Mouse (Mus musculus) stomach, postnatal 0 days (tissue): ENCODE measurements around the gene 2210408I21Rik. TPM values are rescaled to one million over a fixed set of nuclear protein-coding genes. Genes with fewer than 3 reads are reported as not detected.

ENCODE experiments used
- ATAC-seq: fragments of 200-750 bp; cut with Nextera tagmentation; 2 replicates; pipeline ENCODE4 v1.8.0; 2017; ENCODE audit not compliant: low FRiP score, low TSS enrichment
- DNase-seq: peaks from one replicate; pipeline ENCODE4 v3.0.0-alpha.2; 2016; ENCODE audit warnings: low spot score
- H3K27ac ChIP-seq: fragments of 300-500 bp; sonication (generic); replicated peaks from 2 replicates; pipeline ENCODE4 v1.5.1; 2014; ENCODE audit warnings: mild to moderate bottlenecking, control low read depth
- H3K27me3 ChIP-seq: fragments of 300-500 bp; sonication (generic); 2 replicates; pipeline ENCODE4 v1.6.1; 2014; ENCODE audit warnings: low read length; ENCODE audit not compliant: control insufficient read depth, insufficient read depth
- H3K36me3 ChIP-seq: fragments of 300-500 bp; sonication (generic); 2 replicates; pipeline ENCODE4 v1.6.1; 2014; ENCODE audit warnings: low read length, mixed read lengths; ENCODE audit not compliant: control insufficient read depth, insufficient read depth
- H3K4me1 ChIP-seq: fragments of 300-500 bp; sonication (generic); replicated peaks from 2 replicates; pipeline ENCODE4 v1.6.1; 2014; ENCODE audit warnings: antibody characterized with exemption; ENCODE audit not compliant: control insufficient read depth, insufficient read depth
- H3K4me2 ChIP-seq: fragments of 300-500 bp; sonication (generic); replicated peaks from 2 replicates; pipeline ENCODE4 v1.6.1; 2014; ENCODE audit warnings: low read depth, mild to moderate bottlenecking, control low read depth, moderate library complexity
- H3K4me3 ChIP-seq: fragments of 300-500 bp; sonication (generic); 2 replicates; pipeline ENCODE4 v1.5.1; 2014; ENCODE audit warnings: low read depth, low read length, control low read depth
- H3K9ac ChIP-seq: fragments of 300-500 bp; sonication (generic); 2 replicates; pipeline ENCODE4 v1.6.1; 2014; ENCODE audit warnings: mild to moderate bottlenecking, low read length, control low read depth, mixed read lengths
- H3K9me3 ChIP-seq: fragments of 300-500 bp; sonication (generic); 2 replicates; pipeline ENCODE4 v1.6.1; 2016; ENCODE audit warnings: low read length; ENCODE audit not compliant: control insufficient read depth
- CTCF ChIP-seq: IDR thresholded peaks from 2 replicates; pipeline ENCODE4 v1.5.1; 2016; ENCODE audit warnings: antibody characterized with exemption, low read depth, mild to moderate bottlenecking, moderate library complexity
- EP300 ChIP-seq: optimal IDR thresholded peaks from 2 replicates; pipeline ENCODE3; 2016; ENCODE audit warnings: antibody characterized with exemption
- WGBS: fragments of 180-500 bp; shearing (Covaris S2); extraction: QIAGEN DNeasy Blood & Tissue Kit; methylation state at CpG from one replicate; pipeline ENCODE4 v1.1.7; 2014; 5-methylcytosine and 5-hydroxymethylcytosine counted together
- polyA plus RNA-seq: library from polyadenylated mRNA; unstranded; fragments of >200 nt; fragmentation: Nextera tagmentation; extraction: Ambion mirVana; gene quantifications from 2 replicates; pipeline ENCODE4 v1.2.1, GENCODE M21; 2015

2210408I21Rik gene
- polyA plus RNA-seq, 1 experiment from 2014 or later = 4.7 TPM

GRCm38 (mm10) chr13:77131132-77131531 is 4.2 kb upstream of the 2210408I21Rik start:
- H3K4me2 ChIP-seq = no peak overlapping the region
- no peak overlapping the region for H3K4me3 ChIP-seq
- no peaks in the 10 kb centered on the region for H3K4me1 ChIP-seq
- ATAC-seq = no peak
- no peak overlapping the region for H3K9ac ChIP-seq
- no peaks in the 10 kb centered on the region for H3K27me3 ChIP-seq
- H3K36me3 ChIP-seq = no peaks in the 10 kb centered on the region
- no peak overlapping the region for H3K27ac ChIP-seq
- no peak for TF ChIP-seq CTCF
- no peak for TF ChIP-seq EP300
- no peak for DNase-seq
- 61% methylated on average over 2 of the region's 2 CpGs for WGBS
- H3K9me3 ChIP-seq = no peaks in the 10 kb centered on the region

- Histone ChIP-seq H3K36me3 (no peaks in the 10 kb centered on the region), H3K27me3 (no peaks in the 10 kb centered on the region), H3K9ac (peak overlapping the region; percentile 82), H3K4me1 (no peaks in the 10 kb centered on the region), H3K27ac (peak overlapping the region; percentile 86), H3K4me3 (peak overlapping the region; percentile 84), H3K4me2 (peak overlapping the region; percentile 62), H3K9me3 (no peaks in the 10 kb centered on the region)
- TF ChIP-seq EP300 = no peak
- no peak for TF ChIP-seq CTCF
- WGBS = under 1% methylated on average over 11 of the region's 11 CpGs
- DNase-seq = no peak
- peak; percentile 60 for ATAC-seq
Observed at GRCm38 (mm10) chr13:77135621-77135981, 261 bp downstream of the 2210408I21Rik start.

- no peak overlapping the region for H3K4me3 ChIP-seq
- H3K27ac ChIP-seq = no peak overlapping the region
- no peaks in the 10 kb centered on the region for H3K36me3 ChIP-seq
- H3K4me2 ChIP-seq = no peak overlapping the region
- H3K27me3 ChIP-seq = no peaks in the 10 kb centered on the region
- 90% methylated on average over 2 of the region's 2 CpGs for WGBS
- no peaks in the 10 kb centered on the region for H3K4me1 ChIP-seq
- TF ChIP-seq CTCF (no peak), EP300 (no peak)
- ATAC-seq = no peak
- DNase-seq = no peak
- no peaks in the 10 kb centered on the region for H3K9me3 ChIP-seq
- H3K9ac ChIP-seq = no peak overlapping the region
Observed at GRCm38 (mm10) chr13:77140890-77141289, 5.5 kb downstream of the 2210408I21Rik start.

- Histone ChIP-seq H3K27ac (no peak overlapping the region), H3K36me3 (no peaks in the 10 kb centered on the region), H3K4me2 (no peak overlapping the region), H3K9ac (no peak overlapping the region), H3K9me3 (no peaks in the 10 kb centered on the region), H3K27me3 (no peaks in the 10 kb centered on the region), H3K4me1 (no peaks in the 10 kb centered on the region), H3K4me3 (no peak overlapping the region)
- TF ChIP-seq EP300 = no peak
- no peak for TF ChIP-seq CTCF
- no peak for DNase-seq
- ATAC-seq = no peak
Observed at GRCm38 (mm10) chr13:77177931-77178330, 42.6 kb downstream of the 2210408I21Rik start.

- Histone ChIP-seq H3K4me3 (no peak overlapping the region), H3K9me3 (no peaks in the 10 kb centered on the region), H3K36me3 (no peaks in the 10 kb centered on the region), H3K4me1 (no peaks in the 10 kb centered on the region), H3K9ac (no peak overlapping the region), H3K27me3 (no peaks in the 10 kb centered on the region), H3K4me2 (no peak overlapping the region), H3K27ac (no peak overlapping the region)
- TF ChIP-seq EP300 = no peak
- TF ChIP-seq CTCF = no peak
- 90% methylated on average over 8 of the region's 8 CpGs for WGBS
- ATAC-seq (no peak), DNase-seq (no peak)
Observed at GRCm38 (mm10) chr13:77190606-77191005, 55.3 kb downstream of the 2210408I21Rik start.

GRCm38 (mm10) chr13:77192201-77192600 is 56.9 kb downstream of the 2210408I21Rik start:
- no peaks in the 10 kb centered on the region for H3K9me3 ChIP-seq
- H3K27ac ChIP-seq = no peak overlapping the region
- H3K4me3 ChIP-seq = no peak overlapping the region
- no peak overlapping the region for H3K9ac ChIP-seq
- ATAC-seq (no peak), DNase-seq (no peak)
- H3K27me3 ChIP-seq = no peaks in the 10 kb centered on the region
- H3K36me3 ChIP-seq = no peaks in the 10 kb centered on the region
- H3K4me2 ChIP-seq = no peak overlapping the region
- TF ChIP-seq EP300 (no peak), CTCF (no peak)
- WGBS = 89% methylated on average over 2 of the region's 2 CpGs
- H3K4me1 ChIP-seq = no peaks in the 10 kb centered on the region
